Mouse (Mus musculus): ENCODE results near the gene Faah. TPM values are rescaled to one million over a fixed set of nuclear protein-coding genes. Genes with fewer than 3 reads are reported as not detected.

Gene Faah
- total RNA-seq, 2 experiments from 2014 or later = 93.9 to 96.0 TPM

DNA sequence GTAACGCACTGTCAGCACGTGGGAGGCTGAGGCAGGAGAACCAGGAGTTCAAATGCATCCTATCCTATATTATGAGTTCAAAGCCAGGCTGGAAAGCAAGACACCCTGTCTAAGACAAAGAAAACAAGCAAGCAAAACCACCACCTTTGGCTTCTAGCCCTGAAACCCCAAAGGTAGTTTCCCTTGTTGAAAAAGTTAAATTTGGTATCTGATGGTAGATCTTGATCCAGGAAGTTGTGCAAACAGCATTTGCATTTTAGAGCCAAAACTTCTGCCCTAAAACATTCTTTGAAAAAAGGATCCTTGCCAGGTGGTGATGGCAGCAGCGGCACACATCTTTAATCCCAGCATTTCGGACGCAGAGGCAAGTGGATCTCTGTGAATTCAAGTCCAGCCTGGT lies 2.2 kb downstream of the Faah start:
- intact Hi-C loops (cut with DNase I) = no loop called here
- DNase-seq (ENCODE audit: low spot score in 2 of 2) = no peak

DNA sequence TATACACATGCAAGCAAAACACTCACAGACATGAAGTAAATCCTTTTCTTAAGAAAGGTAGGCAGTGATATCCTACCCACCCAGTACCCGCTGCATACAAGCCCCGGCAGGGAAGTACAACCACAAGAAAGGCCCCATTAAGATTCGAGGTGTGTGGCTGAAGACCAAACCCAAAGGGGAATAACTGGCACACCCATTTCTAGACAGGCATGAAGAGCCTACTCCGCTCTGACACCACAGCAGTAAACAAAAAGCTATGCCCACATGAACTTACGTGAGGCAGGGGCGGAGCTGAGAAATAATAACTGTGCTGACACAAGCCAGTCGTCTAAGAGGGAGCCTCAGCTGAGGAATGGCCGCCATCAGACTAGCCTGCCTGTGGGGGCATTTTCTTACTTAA lies 7.5 kb downstream of the Faah start:
- intact Hi-C loops (cut with DNase I) = no loop called here
- DNase-seq (ENCODE audit: low spot score in 2 of 2) = no peak

DNA sequence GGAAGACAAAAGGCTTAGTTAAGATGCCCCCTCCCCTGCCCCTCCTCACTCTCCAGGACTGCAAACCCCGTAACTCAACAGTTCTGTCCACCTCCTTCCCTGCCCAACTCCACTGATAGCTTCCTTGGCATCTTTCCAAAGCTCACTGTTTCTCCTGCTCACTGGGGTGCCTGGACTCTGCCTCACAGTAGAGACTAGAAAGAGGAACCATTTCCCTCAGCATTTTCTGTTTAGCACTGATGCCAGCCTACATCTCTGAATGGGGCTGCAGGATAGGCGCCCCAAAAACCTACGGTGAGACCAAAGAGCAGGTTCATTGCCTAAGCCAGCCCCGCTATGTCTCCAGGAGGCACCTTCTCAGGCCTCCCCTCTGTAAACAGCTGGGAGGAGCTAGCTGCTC lies 16.5 kb downstream of the Faah start:
- intact Hi-C loops (cut with DNase I) = no loop called here

DNA sequence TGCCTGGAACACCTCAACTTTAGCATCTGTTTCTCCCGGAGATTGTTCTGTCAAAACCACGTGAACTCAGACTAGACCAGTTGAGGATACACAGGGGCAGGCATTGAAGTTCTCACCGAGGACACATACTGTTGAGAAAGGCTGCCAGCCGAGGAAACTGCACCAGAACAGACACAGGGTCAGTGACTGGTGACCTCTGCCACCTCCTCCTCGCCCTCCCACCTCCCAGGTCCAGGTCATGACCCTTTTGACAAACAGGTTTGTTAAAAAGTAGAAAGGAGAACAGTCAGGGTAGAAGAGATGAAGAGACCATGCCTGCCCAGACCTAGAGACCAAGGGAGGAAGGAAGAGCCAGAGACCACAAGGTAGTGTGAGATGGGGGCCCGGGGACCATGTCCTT lies 17.1 kb downstream of the Faah start:
- DNase-seq (ENCODE audit: low spot score in 2 of 2) = no peak
- intact Hi-C loops (cut with DNase I) = no loop called here

More for the DNA sequence above, 16.5 kb downstream of the Faah start:
- no peak for DNase-seq (ENCODE audit: low spot score in 2 of 2)

DNA sequence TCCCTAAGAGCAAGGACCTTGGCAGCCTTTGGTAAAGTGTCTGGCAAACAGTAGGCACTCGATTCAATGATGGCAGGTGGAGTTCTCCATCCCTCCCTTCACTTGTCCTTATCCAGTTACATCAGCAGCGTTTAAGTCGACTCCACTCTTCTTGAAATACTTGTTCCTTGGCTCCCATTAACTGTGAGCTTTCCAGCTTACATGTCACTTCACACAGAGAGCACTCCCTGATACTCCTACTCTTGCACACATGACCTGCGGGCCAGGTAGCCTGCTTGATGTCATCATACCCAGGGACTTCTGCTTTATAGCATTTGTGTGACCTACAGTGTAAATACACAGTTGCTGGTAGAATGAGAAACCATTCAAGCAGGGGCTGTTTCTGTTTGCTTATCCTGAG lies 21.0 kb downstream of the Faah start:
- intact Hi-C loops (cut with DNase I) = no loop called here
- no peak for DNase-seq (ENCODE audit: low spot score in 2 of 2)

DNA sequence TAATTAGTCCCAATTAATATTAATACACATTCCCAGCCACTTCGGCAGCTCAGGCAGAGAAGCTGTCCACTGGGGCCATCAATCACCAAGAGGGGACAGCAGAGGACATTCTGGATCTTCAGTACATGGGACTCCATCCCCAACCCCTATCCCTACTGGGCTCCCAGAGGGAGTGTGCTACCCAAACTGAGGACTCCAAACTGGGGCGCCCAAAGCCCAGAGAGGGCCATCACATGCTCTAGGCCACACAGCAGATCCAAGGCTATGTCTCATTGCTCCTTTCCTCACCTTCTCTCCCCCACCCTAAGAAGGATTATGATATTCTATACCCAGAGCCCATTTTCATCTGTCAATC lies 22.4 kb downstream of the Faah start:
- intact Hi-C loops (cut with DNase I) = no loop called here

DNA sequence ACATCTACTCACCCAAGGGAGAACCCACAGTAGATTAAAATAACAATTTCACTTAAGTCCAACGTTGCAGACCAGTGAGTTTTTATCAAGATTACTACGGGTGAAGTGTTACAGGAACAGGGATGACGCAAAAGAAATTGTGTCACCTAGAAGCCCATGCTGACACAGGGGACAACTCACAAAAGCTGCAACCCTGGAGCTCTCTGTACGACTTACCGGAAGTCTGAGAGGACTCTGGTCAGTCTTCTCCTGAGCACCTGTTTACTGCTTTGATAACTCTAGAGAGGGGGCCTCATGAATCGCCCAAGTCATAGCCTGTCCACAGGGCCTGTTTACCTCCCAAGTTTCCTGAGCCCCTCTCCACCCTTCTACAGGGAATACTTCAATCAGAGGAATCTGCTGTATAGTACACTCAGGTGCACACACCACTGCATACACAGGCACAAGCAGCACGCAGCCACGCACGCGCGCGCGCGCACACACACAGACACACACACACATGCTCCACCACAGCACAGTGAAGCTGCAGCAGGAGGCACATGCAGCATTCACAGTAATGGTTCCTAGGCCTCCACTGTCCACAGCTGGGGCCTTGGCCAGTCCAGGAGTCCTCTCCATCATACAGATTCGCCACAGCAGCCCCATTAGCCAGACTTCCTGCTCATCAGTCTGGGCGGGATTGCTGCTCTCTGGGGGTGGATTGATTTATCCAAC lies 22.9 kb downstream of the Faah start:
- intact Hi-C loops (cut with DNase I) = no loop called here
- no peak for DNase-seq (ENCODE audit: low spot score in 2 of 2)

More for the DNA sequence above, 22.4 kb downstream of the Faah start:
- no peak for DNase-seq (ENCODE audit: low spot score in 2 of 2)

DNA sequence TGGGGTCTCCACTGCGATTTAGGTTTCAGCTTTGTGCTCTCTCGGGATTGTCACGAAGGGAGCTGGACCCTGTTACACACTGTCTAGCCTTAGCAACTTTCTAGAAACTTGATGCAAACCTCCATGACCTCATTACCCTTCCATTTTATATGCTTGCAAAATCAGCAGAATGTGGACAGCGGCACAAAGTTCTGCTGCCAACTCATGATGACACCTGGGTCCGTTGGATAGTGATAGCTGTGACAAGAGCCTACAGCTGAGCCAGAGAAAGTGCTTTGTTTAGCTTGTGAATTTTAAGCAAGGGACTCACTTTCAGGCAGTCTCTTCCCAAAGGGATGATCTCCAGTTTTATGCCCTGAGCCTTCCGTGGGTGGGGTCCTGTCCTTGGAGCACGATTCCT lies 28.3 kb downstream of the Faah start:
- no peak for DNase-seq (ENCODE audit: low spot score in 2 of 2)
- intact Hi-C loops (cut with DNase I) = no loop called here

DNA sequence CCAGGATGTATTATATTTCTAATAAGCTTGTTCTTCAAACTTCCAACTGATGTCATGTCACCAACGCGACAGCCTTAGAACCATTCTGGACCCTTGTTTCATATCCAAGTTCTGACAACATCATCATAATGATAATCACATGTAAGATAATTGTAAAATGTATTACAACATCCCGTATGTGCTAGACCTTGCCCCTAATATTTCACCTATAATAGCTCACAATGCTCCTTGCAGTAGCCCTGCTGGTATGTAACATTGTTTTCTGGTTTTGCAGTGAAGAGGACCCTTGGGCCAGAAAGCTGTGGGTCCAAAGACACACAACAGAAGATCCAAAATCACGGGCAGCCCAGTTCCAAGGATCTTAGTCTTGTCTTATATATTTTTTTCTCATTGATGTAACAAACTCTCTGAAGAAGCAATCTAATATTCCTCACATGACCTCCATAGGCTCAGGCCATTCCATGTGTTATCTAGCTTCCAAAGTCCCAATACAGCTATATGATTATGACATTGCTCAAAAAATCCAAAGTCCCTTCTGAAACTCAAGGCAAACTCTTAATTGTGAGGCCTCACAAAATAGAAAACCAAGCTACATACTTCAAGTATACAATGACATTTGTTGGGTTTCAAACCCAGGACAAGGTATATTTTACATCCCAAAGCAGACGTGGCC lies 29.7 kb downstream of the Faah start:
- intact Hi-C loops (cut with DNase I) = no loop called here
- DNase-seq (ENCODE audit: low spot score in 2 of 2) = no peak

DNA sequence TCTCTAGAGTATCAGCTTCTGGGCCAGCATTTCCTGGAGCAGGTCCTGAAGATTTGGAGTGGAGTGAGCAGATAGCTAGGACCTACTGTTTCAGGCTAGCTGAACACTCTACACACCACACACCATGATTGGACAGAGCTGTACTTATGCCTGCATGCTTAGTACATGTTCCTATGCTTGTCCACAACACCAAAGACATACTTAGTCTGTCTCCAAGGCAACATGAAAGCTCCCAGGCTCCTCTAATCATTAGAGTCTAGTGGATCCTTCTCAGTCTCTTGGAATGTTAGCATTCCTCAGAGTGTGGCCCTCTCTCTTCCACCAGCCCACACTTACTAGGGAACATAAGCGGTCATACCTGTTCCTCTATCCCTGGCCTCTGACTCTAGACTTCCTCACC lies 30.3 kb downstream of the Faah start:
- DNase-seq (ENCODE audit: low spot score in 2 of 2) = no peak
- intact Hi-C loops (cut with DNase I) = no loop called here

DNA sequence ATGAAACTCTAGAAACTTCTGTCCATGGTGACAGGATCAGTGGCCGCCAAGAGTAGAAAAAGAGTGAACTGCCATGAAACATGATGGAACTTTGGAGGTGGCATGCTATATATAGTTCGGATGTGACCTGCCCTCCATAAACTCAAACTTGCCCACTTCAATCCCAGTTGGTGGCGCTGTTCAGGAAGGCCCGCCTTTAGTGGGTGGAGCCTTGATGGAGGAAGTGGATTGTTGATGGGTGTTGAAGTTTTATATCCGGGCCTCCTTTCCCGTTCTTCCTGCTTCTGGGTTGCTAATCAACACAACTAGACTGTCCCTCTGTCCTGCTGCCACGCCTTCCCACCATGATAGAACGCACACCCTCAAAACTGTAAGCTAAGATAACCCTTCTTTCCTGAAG lies 32.8 kb downstream of the Faah start:
- intact Hi-C loops (cut with DNase I) = loop anchor here (5.0 kb wide), 1 partner anchor 253 kb away; no protein-coding TSS in a partner anchor

DNA sequence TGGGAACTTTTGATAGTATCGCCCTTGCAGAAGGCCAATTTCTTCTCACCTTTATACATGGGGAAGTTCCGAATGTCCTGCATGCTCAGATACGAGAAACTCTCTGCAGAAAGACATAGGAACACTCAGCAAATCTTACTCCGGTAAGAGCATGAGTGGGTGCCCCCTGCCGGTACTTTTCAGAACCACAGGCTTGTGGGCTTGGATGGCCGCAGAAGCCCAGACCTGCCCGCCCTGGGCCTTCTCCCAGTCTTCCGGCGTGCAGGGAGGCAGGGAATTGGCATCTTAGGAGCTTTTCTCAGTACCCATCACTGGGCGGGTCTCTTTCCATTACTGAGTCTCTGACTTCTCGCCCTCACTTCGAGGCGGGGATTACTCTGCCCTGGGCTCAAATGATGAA lies 33.6 kb downstream of the Faah start:
- intact Hi-C loops (cut with DNase I) = loop anchor here (5.0 kb wide), 1 partner anchor 252 kb away; no protein-coding TSS in a partner anchor
- DNase-seq (ENCODE audit: low spot score in 2 of 2) = peak; percentile 67 to 77

More for the DNA sequence above, 32.8 kb downstream of the Faah start:
- DNase-seq (ENCODE audit: low spot score in 2 of 2) = no peak

DNA sequence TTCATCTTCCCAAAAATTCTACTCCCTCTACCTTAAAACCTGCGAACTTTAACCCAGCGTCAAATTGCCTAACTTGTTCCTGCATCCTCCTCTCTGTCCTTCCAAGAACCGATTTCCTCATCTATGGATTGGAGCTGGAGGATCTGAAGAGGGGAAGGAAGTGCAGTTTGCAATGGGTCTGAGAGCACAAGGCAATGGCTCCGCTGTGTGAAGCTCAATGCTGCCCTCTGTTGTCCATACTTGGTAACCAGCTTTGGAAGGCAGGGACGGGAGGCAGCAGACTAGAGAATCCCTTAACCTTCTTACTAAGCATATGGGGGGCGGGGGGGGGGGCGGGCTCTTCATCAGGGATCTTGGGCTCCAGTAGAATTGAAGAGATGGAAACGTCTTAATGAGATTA lies 37.0 kb downstream of the Faah start:
- DNase-seq (ENCODE audit: low spot score in 2 of 2) = peak; percentile 66 to 67
- intact Hi-C loops (cut with DNase I) = loop anchor here (1.0 to 5.0 kb wide), 2 partner anchors 77 to 248 kb away; no protein-coding TSS in a partner anchor

DNA sequence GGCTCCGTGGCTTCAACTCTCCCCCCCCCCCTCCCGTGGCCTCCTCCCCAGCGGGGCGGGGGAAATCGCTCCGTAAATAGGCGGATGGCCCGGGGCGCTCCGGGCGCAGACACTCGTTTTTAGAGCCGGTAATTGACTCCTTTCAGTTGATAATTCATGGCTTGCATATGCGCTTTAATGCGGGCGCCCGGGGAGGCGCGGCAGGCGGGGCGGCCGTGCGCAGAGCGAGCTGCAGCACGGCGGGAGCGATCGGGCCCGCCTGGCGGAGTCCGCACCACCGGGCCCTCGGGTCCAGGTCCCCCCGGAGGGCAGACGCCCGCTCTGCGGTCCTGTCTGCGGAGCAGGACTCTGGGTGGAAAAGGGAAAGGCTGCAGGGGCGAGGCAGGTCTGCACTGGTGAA lies 38.3 kb downstream of the Faah start:
- intact Hi-C loops (cut with DNase I) = no loop called here
- DNase-seq (ENCODE audit: low spot score in 2 of 2) = no peak

DNA sequence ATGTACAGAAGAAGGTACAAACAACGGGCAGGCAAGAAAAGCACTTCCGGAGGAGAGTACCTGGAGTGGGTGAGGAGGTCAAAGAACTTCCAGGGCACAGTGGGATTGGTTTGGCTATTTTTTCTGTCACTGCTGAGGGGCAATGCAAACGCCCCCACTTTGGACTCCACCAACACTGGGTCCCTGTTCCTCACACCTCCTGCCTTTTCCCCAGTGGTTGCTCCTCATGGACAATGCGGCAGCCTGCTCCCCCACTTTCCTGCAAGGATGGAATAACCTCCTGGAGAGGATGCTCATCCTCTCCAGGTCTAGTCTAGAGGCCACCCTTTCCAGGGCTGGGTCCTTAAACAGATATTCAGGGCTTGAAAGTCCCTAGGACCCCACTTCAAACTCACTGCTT lies 38.8 kb downstream of the Faah start:
- intact Hi-C loops (cut with DNase I) = no loop called here
- no peak for DNase-seq (ENCODE audit: low spot score in 2 of 2)

DNA sequence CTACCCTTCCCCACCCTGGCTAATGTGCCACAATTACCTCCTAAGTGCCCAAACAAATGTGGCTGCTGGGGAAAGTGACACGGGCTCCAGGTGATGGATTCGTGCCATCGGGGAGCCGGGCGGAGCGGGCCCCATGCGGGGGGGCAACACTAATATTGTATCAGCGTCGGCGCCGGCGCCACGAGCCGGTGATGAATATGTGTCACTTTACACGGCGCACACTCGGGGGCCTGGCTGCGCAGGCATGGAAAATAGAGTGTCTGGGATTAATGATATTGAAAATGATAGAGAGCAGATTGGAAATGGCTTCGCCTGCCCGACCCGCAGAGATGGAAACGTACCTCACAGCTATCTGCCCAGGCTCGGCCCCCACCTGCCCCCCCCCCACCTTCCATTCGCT lies 45.2 kb downstream of the Faah start:
- DNase-seq (ENCODE audit: low spot score in 2 of 2) = no peak
- intact Hi-C loops (cut with DNase I) = no loop called here

DNA sequence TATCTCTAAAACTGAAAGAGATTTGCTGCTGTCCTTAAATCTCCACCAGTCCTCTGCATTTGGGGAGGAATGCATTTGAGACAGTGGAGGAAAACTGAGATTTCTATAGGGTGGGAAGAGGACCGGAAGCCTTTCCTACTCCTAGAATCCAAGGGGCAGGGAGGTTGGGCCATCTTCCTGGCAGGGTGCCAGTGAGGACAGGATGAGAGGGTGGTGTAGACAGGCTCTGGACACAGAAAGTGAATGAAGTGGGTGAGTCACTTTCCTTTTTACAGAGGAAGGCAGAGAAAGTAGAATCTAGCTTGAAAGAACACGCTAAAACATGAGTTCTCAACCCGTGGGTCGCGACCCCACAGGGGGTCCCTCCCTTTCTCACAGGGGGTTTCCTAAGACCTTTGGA lies 53.3 kb downstream of the Faah start:
- DNase-seq (ENCODE audit: low spot score in 2 of 2) = no peak
- intact Hi-C loops (cut with DNase I) = no loop called here

DNA sequence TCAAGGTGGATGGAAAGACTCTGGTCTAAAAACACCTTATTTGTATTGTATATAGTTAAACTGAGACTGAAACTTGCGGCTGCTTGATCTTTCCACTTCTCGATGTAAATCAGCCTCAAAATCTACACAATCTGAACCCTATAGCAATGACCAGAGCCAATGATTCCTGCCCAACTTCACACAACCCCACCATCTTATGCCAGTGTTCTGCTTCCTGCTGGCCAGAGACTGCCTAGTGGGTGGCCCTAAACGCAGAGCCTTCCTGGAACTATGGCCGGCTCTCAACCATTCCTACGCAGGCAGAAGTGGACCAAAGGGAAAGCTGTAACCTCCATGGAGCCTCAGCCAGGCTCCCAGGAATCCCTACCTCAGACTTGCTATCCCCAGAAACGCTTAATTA lies 54.0 kb downstream of the Faah start:
- DNase-seq (ENCODE audit: low spot score in 2 of 2) = no peak
- intact Hi-C loops (cut with DNase I) = no loop called here

DNA sequence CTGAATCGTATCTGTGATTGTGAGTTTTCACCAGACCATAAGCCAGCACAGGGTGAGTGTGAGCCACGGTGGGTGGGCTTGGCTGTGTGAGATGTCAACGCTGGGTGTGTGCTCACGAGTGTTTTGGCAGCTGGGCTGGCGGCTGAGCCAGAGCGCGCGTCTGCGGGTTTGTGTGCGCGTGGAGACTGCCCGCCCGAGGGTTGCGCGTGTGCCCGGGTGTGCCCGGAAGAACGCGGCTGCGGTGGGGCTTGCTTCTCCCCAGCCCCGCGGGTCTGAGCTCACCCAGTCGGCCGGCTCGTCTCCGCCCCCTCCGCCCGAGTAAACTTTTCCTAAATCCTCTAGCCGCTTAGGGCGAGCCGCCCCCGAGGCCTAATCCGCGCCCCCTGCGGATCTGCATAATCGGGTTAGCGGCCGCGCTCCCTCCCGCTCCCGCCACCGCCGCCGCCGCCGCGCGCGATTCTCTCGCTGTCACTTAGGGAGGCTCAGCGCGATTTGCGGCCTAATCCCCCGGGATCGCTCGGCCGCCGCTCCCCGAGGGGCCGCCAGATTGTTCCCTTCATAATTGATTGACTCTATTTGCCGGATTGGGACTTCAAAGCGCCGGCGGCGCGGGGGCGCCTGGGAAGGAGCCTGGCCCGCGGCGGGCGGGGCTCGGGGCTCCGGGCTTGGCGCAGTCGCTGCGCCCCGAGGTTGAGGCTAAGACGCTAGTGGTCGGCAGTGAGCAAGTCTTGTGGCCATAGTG lies 54.9 kb downstream of the Faah start:
- intact Hi-C loops (cut with DNase I) = no loop called here
- peak; percentile 40 to 54 for DNase-seq (ENCODE audit: low spot score in 2 of 2)

DNA sequence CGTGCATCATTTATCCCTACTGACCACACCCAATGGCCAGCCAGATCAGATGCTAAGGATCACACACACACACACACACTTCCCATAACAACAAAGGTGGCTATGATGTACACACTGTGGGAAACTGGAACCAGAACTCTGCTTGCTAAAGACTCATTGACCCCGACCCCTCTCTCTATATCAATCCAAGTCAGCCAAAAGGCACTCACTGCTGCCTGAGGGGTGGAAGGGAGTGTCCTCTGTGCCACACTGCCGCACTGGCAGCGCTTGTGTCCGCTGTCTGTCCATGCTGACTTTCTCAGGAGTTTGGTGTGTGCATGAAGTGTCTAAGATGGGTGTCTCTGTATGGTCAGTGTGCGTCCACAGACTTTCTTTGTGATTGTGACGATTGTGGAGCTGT lies 55.7 kb downstream of the Faah start:
- intact Hi-C loops (cut with DNase I) = no loop called here
- DNase-seq (ENCODE audit: low spot score in 2 of 2) = no peak

DNA sequence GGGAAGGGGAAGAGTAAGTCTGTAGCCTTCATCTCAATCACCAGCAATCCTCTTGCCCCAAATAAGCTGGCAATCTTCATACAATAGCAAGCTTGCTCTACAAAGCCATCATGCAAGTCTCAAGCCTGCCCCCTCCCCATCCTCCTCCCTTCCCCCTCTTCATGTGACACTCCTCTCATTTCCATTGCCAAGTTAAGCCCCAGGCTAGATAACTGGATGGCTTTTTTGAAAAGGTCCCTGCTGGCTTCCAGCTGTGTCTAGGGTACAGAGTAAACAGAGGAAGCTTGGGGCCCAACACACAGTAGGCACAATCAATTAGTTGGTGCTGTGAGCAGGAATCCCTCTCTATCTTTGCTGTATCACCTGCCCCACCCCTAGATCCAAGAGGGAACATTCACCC lies 58.2 kb downstream of the Faah start:
- DNase-seq (ENCODE audit: low spot score in 2 of 2) = no peak
- intact Hi-C loops (cut with DNase I) = loop anchor here (10.0 kb wide), 1 partner anchor 225 kb away; the partner anchor contains the start of gene Efcab14

All from left cerebral cortex, postnatal 36 days (tissue).